Mouse (Mus musculus) Patski (cell line): ENCODE measurements around the gene Ptpn3. TPM values are rescaled to one million over a fixed set of nuclear protein-coding genes. Genes with fewer than 3 reads are reported as not detected.

Experiments
- ATAC-seq: fragments of 100-300 bp; one replicate; pipeline ENCODE4 v1.8.0; 2021
- CTCF ChIA-PET: fragments of 350-600 bp; sonication (Branson Sonifier 250); formaldehyde crosslinking; loops from one replicate; lab custom pipeline; 2022; ENCODE audit warnings: inconsistent platforms; lab: Charles Lee
- POLR2A ChIA-PET: fragments of 350-600 bp; sonication (Branson Sonifier 250); formaldehyde crosslinking; loops from one replicate; lab custom pipeline; 2022; ENCODE audit warnings: antibody characterized with exemption, inconsistent platforms; lab: Charles Lee
- DNase-seq: peaks from one replicate; pipeline ENCODE4 v3.0.0-alpha.2; 2011; ENCODE audit warnings: low read depth, low spot score
- H3K27me3 ChIP-seq: fragments of 371-371 bp; one replicate; pipeline ENCODE4 v1.5.1; 2021
- CTCF ChIP-seq: fragments of 100-300 bp; IDR thresholded peaks from one replicate; pipeline ENCODE4 v1.5.1; 2021
- in situ Hi-C: fragments of 300-500 bp; cut with MboI; formaldehyde crosslinking; loops from 3 replicates; pipeline ENCODE4 v1.11.1; 2018; ENCODE audit warnings: low pct_unique_long_range_greater_than_20kb, mixed read lengths
- polyA plus RNA-seq: library from polyadenylated mRNA; unstranded; gene quantifications from one replicate; pipeline ENCODE4 v1.2.3, GENCODE M21; 2021

Ptpn3 gene
- polyA plus RNA-seq, 1 experiment from 2014 or later: 27.5 TPM

DNA sequence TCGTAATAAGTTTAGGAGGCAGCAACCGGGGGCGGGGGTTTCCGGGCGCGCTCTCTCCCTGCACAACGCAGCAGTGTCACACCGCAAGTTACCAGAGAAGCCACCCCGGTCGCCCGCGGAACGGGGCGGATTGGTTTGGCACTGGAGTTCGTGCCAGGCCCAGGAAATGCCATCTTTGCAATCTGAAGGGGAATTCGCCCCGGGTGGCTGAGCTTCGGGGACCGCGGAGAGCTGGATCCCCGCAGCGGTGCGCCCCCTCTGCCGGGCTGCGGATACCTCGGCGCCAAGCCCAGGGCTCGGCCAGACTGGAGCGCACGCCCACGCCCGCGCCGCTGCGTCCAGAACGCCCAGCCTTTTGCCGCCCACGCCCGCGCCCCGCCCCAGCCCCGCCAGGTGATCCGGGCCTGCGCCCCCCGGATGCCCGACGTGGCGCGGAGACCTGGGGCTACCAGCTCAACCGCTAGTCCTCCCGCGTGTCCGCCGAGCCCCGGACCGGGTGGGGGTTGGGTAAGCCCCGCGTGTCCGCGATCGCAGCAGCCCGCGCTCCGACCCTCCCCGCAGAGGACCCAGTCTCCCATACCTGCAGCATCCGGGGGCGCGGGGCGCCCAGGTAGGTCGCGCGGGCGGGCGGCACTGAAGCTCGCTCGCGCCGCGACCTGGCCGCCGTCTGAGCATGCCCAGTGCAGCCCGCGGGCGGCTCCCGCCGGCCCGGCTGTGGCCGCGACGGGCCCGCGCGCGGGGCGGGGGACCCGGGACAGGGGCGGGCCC lies 1.8 kb downstream of the Ptpn3 start:
- no peak for TF ChIP-seq CTCF
- POLR2A ChIA-PET: interaction anchor here (1.4 to 1.8 kb wide), 2 partner anchors 21 to 34 kb away, joined by 3 to 5 read pairs; no protein-coding TSS in a partner anchor
- no peaks in the 10 kb centered on the region for H3K27me3 ChIP-seq
- CTCF ChIA-PET: interaction anchor here (0.6 to 2.5 kb wide), 3 partner anchors 21 to 28 kb away, joined by 3 to 12 read pairs (median 4); no protein-coding TSS in a partner anchor
- in situ Hi-C loops: no loop called here
- DNase-seq: no peak
- ATAC-seq: peak; percentile 32

DNA sequence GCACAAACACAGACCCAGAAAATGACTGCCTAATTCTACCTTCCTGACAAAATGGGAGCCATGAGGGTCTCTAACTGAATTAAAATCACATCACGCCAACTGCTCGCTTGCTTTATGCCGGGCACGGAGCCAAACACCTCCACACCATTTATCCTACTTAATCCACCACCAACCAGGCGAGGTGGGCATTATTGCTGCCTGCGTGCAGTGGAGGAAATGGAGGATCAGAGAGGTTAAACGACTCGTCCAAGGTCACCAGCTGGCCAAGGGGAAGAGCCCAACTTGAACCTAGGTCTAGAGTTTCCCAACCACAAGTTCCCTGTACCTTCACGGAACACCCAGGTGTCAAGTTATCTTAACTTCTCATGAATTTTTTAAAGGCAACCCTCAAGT lies 2.3 kb downstream of the Ptpn3 start:
- no peaks in the 10 kb centered on the region for H3K27me3 ChIP-seq
- no peak for TF ChIP-seq CTCF
- DNase-seq: no peak
- in situ Hi-C loops: no loop called here
- CTCF ChIA-PET: interaction anchor here (1.3 to 2.5 kb wide), 2 partner anchors 21 to 22 kb away, joined by 4 to 12 read pairs; no protein-coding TSS in a partner anchor
- ATAC-seq: no peak
- POLR2A ChIA-PET: interaction anchor here (1.4 to 1.8 kb wide), 2 partner anchors 21 to 33 kb away, joined by 3 to 5 read pairs; no protein-coding TSS in a partner anchor

DNA sequence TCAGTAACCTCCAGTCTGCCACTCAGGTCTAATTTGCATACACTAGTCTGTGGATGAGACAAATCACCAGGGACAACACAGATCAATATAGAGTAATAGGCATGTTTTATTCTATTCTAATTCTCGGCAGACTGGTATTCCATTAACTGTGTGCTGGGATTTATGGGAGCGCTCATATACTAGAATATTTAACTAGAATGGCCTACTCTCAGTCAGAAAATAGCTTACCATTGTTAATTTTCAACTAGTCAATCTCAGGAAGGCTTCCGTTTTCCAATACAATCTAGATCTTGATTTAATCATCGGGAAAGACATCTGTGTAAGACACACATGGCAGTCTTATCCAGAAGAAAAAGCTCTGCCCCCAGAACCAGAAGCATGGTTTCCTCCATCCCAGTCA lies 3.5 kb downstream of the Ptpn3 start:
- H3K27me3 ChIP-seq: no peaks in the 10 kb centered on the region
- no peak for TF ChIP-seq CTCF
- DNase-seq (no peak), ATAC-seq (no peak)
- POLR2A ChIA-PET: interaction anchor here (0.7 kb wide), 1 partner anchor 144 kb away, joined by 5 read pairs; no protein-coding TSS in a partner anchor
- CTCF ChIA-PET: interaction anchor here (0.9 to 2.5 kb wide), 4 partner anchors 8 to 20 kb away, joined by 3 to 12 read pairs (median 6); no protein-coding TSS in a partner anchor
- in situ Hi-C loops: no loop called here

DNA sequence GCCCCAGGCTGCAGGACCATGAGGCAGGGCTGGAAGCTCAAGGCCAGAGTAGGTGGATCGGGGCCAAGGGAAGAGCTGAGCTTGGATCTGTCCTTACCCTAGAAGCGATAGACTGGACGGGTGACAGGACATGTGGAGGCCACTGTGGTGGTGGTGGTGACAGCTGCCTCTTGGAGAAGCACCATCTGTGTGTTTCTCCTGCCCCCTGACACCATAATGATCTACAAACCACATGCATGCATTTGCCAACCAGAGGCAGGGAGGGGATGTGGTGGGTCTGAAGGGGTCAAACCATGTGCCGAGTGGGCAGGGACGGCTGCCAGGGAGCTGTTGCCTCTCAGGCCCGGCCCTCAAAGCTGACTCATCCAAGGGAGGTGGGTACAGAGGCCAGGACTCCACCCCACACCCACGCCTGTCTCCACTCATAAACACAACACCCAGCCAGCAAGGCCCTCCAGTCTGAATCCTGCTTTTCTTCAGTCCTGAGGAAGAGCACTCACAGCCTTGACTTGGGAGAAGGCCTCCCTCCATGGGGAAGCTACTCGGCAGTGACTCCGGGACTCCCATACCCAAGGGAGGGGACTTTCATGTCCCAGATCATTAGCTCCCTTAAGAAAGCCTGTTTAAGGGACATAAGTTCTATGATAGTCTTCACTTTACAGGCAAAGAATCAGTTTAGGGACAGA lies 6.5 kb downstream of the Ptpn3 start:
- no peak for TF ChIP-seq CTCF
- ChIA-PET CTCF (no interaction called here), POLR2A (no interaction called here)
- in situ Hi-C loops: no loop called here
- DNase-seq: no peak
- no peak for ATAC-seq
- H3K27me3 ChIP-seq: no peaks in the 10 kb centered on the region

DNA sequence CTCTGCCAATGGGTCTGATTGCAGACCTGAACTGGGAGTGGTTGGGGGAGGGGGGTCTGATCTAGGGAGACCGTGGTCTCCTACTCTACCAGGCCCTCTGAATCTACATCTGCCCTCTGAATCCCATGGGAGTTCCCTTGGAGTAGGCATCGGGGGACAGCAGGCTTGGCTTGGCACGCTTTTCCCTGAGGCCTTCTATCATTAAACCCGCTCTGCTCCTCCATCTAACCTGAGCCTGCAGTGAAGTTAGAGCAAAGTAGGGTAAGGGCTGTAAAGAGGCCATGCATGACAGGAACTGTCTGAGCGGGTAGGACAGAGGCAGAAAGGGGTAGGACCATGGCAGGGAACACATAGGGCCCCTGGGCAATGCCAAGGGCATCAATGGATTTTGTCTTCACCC lies 9.0 kb downstream of the Ptpn3 start:
- TF ChIP-seq CTCF: no peak
- ATAC-seq (no peak), DNase-seq (no peak)
- no peaks in the 10 kb centered on the region for H3K27me3 ChIP-seq
- in situ Hi-C loops: no loop called here
- ChIA-PET POLR2A (no interaction called here), CTCF (interaction anchor here (1.2 kb wide), 1 partner anchor 9 kb away, joined by 3 read pairs; no protein-coding TSS in a partner anchor)

DNA sequence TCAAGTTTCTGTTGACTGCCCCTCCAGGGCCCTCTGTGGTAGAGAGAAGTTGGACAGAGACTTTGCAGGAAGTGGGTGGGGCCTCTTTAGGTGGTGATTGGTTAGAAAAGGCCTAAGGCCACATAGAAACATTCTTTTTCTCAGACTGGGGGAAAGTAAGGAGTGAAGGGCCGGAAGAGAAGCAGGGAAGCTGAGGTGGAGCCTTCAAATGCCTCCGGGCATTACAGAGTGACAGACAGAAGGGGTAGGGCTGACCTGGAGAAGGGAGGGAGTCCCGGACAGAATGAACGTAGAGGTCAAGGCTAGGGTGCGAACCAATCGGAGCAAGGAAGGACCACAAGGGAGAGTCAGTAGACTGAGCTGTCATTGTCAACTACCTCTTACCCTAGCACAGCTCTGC lies 11.6 kb downstream of the Ptpn3 start:
- ATAC-seq (no peak), DNase-seq (no peak)
- in situ Hi-C loops: no loop called here
- ChIA-PET POLR2A (no interaction called here), CTCF (interaction anchor here (0.7 to 1.1 kb wide), 2 partner anchors 8 to 145 kb away, joined by 3 read pairs; no protein-coding TSS in a partner anchor)
- TF ChIP-seq CTCF: no peak
- H3K27me3 ChIP-seq: no peaks in the 10 kb centered on the region

DNA sequence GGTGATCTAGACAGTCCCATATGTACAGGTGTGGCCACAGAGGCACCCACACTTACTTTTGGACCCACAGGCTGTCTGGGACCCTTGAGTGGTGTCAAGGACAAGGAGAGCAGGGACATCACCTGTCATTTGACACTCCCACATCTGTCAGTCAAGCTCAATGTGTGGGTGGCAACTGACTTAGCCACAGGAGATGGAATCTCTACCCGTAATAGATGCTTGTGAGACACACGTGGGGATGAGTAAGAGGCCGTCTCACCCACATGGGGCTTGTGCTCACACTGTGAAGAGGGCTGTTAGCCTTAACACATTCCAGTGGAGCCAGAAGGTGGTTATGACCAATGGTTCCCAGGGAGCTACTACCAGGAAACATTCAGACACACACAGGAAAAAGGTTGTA lies 13.8 kb downstream of the Ptpn3 start:
- no peak for ATAC-seq
- ChIA-PET POLR2A (no interaction called here), CTCF (interaction anchor here (1.3 to 2.1 kb wide), 2 partner anchors 10 to 13 kb away, joined by 3 to 7 read pairs; no protein-coding TSS in a partner anchor)
- no peaks in the 10 kb centered on the region for H3K27me3 ChIP-seq
- DNase-seq: no peak
- in situ Hi-C loops: no loop called here
- TF ChIP-seq CTCF: no peak

DNA sequence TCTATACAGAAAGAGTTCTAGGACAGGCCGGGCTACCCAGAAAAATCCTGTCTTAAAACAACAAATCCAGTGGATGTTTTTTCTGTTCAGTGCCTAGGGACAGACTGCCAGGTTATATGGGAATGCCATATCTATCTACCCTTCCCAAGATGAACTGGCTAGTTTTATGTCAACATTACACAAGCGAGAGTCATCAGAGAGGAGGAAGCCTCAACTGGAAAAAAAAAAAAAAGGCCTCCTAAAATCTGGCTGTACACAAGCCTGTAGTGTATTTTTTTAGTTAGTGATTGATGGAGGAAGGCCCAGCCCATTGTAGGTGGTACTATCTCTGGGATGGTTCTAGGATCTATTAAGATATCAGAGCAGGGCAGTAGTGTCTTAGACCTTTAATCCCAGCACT lies 16.4 kb downstream of the Ptpn3 start:
- no peak for DNase-seq
- ATAC-seq: no peak
- in situ Hi-C loops: no loop called here
- TF ChIP-seq CTCF: no peak
- POLR2A ChIA-PET: no interaction called here
- no peaks in the 10 kb centered on the region for H3K27me3 ChIP-seq
- CTCF ChIA-PET: no interaction called here

DNA sequence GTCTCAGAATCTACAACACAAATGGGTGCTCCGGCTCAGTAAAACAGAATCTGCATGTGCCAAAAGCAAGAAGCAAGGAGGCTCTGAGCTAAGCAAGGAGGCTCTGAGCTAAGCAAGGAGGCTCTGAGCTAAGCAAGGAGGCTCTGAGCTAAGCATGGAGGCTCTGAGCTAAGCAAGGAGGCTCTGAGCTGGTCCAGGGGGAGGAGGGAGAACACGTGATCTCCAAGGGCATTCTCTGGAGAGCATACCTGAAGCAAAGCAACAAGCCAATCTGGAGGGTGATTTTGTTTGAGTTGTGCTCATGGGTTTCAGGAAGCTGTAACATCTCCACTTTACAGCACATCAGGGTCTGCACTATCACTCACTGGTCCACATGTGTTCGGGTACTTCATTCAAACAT lies 18.4 kb downstream of the Ptpn3 start:
- DNase-seq (no peak), ATAC-seq (no peak)
- ChIA-PET CTCF (interaction anchor here (1.0 kb wide), 1 partner anchor 10 kb away, joined by 3 read pairs; no protein-coding TSS in a partner anchor), POLR2A (no interaction called here)
- no peaks in the 10 kb centered on the region for H3K27me3 ChIP-seq
- TF ChIP-seq CTCF: no peak
- in situ Hi-C loops: no loop called here

DNA sequence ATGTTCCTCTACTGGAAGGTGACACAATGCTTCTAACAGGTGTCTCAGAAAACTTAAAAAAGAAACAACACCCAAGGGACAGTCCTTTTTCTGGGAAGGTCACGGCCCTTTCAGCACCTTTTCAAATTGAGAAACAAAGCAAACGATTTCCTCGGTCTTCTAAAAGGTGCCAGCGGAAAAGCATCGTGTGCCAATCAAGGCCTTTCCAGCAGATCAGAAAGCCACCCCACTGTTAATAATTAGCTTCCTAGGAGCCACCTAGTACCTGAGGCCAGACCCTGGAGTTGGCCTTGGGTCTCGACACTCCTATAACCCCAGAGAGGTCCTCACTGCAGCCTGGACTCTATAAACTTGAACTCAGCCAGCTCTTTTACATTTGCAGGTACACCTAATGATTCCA lies 19.0 kb downstream of the Ptpn3 start:
- no peak for TF ChIP-seq CTCF
- CTCF ChIA-PET: interaction anchor here (1.0 kb wide), 1 partner anchor 11 kb away, joined by 3 read pairs; no protein-coding TSS in a partner anchor
- in situ Hi-C loops: no loop called here
- POLR2A ChIA-PET: no interaction called here
- DNase-seq (no peak), ATAC-seq (no peak)
- H3K27me3 ChIP-seq: no peaks in the 10 kb centered on the region
